Mouse (Mus musculus) stomach, embryonic 15.5 days (tissue): ENCODE measurements around the gene Dot1l. TPM values are rescaled to one million over a fixed set of nuclear protein-coding genes. Genes with fewer than 3 reads are reported as not detected.

Experiments
- ATAC-seq: fragments of 200-750 bp; cut with Nextera tagmentation; 2 replicates; pipeline ENCODE4 v1.8.0; 2017; ENCODE audit warnings: low read depth, moderate number of reproducible peaks, moderate TSS enrichment; ENCODE audit not compliant: insufficient read depth, low FRiP score
- H3K27ac ChIP-seq: fragments of 300-500 bp; sonication (generic); 2 replicates; pipeline ENCODE4 v1.5.1; 2015; ENCODE audit warnings: mild to moderate bottlenecking, inconsistent platforms
- H3K27me3 ChIP-seq: fragments of 300-500 bp; sonication (generic); replicated peaks from 2 replicates; pipeline ENCODE4 v1.6.1; 2015; ENCODE audit warnings: inconsistent platforms
- H3K36me3 ChIP-seq: fragments of 300-500 bp; sonication (generic); 2 replicates; pipeline ENCODE4 v1.6.1; 2015; ENCODE audit warnings: inconsistent platforms
- H3K4me1 ChIP-seq: fragments of 300-500 bp; sonication (generic); 2 replicates; pipeline ENCODE4 v1.6.1; 2015; ENCODE audit warnings: inconsistent platforms
- H3K4me2 ChIP-seq: fragments of 300-500 bp; sonication (generic); 2 replicates; pipeline ENCODE4 v1.6.1; 2015; ENCODE audit warnings: mild to moderate bottlenecking, inconsistent platforms
- H3K4me3 ChIP-seq: fragments of 300-500 bp; sonication (generic); replicated peaks from 2 replicates; pipeline ENCODE4 v1.5.1; 2015; ENCODE audit warnings: inconsistent platforms
- H3K9ac ChIP-seq: fragments of 300-500 bp; sonication (generic); 2 replicates; pipeline ENCODE4 v1.6.1; 2015; ENCODE audit warnings: inconsistent platforms
- H3K9me3 ChIP-seq: fragments of 300-500 bp; sonication (generic); 2 replicates; pipeline ENCODE4 v1.6.1; 2016; ENCODE audit warnings: inconsistent platforms
- WGBS: fragments of 180-500 bp; shearing (Covaris S2); methylation state at CpG from one replicate; pipeline ENCODE4 v1.1.7; 2015; 5-methylcytosine and 5-hydroxymethylcytosine counted together
- microRNA counts: library from miRNA; unstranded; fragments of <30 nt; microRNA quantifications from one replicate; lab custom pipeline; 2016
- microRNA-seq: library from miRNA; unstranded; fragments of <30 nt; microRNA quantifications from one replicate; pipeline ENCODE4, GENCODE M21; 2016
- polyA plus RNA-seq: library from polyadenylated mRNA; unstranded; fragments of >200 nt; fragmentation: Nextera tagmentation; extraction: Ambion mirVana; gene quantifications from 2 replicates; pipeline ENCODE4 v1.2.1, GENCODE M21; 2015

Gene Dot1l
- polyA plus RNA-seq, 1 experiment from 2014 or later: 17.4 TPM

DNA sequence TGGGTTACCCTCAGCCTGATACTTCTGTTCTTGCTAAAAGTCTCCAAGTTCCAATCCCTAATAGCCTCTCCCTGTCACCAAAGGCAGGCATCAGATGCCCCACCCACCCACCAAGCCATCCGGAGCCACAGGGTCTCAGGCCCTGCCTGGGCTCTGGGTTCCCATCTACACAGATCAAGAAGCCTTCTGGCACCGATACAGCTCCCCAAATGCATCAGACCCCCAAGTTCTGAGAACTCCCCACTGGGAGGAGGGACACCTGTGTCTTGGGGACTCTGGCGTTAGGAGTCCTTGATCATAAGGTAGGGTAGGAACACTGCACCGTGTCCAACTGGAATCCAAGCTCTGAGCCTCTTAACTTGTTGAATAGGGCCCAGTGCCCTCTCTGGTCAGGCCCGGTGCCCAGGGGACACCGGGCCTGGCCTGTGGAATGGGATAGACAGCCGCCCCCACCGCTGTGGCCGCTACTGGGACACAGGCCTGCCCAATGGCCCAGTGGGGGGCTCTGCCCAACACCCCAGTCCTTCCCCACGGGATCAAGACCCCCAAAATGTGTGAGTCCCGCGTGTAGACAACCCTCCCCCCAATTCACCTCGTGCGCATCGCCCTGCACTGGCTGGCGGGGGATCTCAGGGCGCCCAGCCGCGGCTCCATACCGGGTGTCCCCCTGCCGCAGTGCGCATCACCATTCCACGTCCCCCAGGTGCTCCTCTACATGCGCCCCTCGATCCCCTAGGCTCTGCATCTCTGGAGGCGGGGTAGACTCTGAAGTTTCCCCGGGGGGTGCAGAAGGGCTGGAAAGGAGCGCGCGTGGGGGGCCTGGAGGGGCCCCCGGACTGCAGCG lies 88.3 kb downstream of the Dot1l start:
- H3K27me3 ChIP-seq: peaks cover 49% of the 10 kb centered on the region
- no peaks in the 10 kb centered on the region for H3K9me3 ChIP-seq
- no peaks in the 10 kb centered on the region for H3K36me3 ChIP-seq
- ATAC-seq: no peak
- H3K27ac ChIP-seq: no peak overlapping the region
- peak overlapping the region; percentile 40 for H3K4me3 ChIP-seq
- no peak overlapping the region for H3K9ac ChIP-seq
- peak overlapping the region; percentile 73 for H3K4me2 ChIP-seq
- H3K4me1 ChIP-seq: peaks cover 9% of the 10 kb centered on the region
- WGBS: 13% methylated on average over 26 of the region's 32 CpGs

DNA sequence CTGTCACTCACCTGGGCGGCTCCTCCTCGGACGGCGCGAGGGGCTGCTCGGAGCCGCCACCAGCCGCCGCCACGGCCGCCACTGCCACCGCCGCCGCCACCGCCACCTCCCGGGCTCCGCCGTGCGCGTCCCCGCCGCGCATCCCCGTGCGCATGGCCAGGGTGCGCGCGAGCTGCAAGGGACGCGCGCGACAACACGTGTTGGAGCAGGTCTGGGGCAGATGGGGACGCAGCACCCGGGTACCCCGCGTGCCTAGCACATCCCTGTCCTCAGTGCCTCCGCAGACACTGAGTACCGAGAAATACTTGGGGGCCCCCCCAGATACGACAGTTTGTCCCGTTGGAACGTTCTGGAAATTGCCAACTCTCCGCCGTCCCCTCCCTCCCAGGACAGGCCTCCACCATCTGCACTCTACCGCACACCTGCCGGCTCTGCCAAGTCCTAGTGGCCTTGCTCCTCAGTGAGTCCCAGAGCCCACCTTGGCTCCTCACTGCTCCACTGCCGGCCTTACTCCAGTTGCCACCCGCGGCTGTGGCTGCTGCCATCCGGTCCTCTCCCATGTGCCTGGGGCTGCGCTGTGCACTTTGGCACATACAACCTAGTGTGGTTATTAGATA lies 89.0 kb downstream of the Dot1l start, which contains the start of gene Lingo3:
Lingo3 (minus strand) TSS at position 109 of the 617 bp plus-strand sequence.
- Histone ChIP-seq H3K27me3 (peaks cover 49% of the 10 kb centered on the region), H3K4me3 (peak within 1 kb of the TSS; percentile 40), H3K36me3 (no peaks in the 10 kb centered on the region), H3K27ac (no peak within 1 kb of the TSS), H3K4me2 (peak within 1 kb of the TSS; percentile 73), H3K9me3 (no peaks in the 10 kb centered on the region), H3K9ac (no peak within 1 kb of the TSS), H3K4me1 (peaks cover 14% of the 10 kb centered on the region)
- 5% methylated on average over 51 of the region's 51 CpGs for WGBS
- no peak for ATAC-seq

MicroRNAs encoded within 50 kb of the gene (microRNA counts, 519-probe panel; counts per million panel counts)
- not detected for microRNA mmu-miR-1982 (lab: Ali Mortazavi, UCI)

Small RNA genes lying within 50 kb of the gene (microRNA-seq; reads per million reads assigned to microRNA genes)
- 3.3 reads per million, percentile 13 among the genes with 10 or more reads in this experiment for gene Mir1982

Other genes with a start within 250 kb of the Dot1l start
- 0.19 and 0.32 TPM in 2 replicates for gene Atp8b3, start 216.1 kb upstream of the Dot1l start, polyA plus RNA-seq
- gene Rexo1, start 193.6 kb upstream of the Dot1l start, polyA plus RNA-seq: 23.2 and 23.3 TPM in 2 replicates
- gene Klf16, start 177.9 kb upstream of the Dot1l start, polyA plus RNA-seq: 9.3 and 10.3 TPM in 2 replicates
- gene Abhd17a, start 164.9 kb upstream of the Dot1l start, polyA plus RNA-seq: 102 and 103 TPM in 2 replicates
- gene Scamp4, start 152.3 kb upstream of the Dot1l start, polyA plus RNA-seq: 86.1 and 93.0 TPM in 2 replicates
- 6.1 and 6.4 TPM in 2 replicates for gene Adat3, start 152.3 kb upstream of the Dot1l start, polyA plus RNA-seq
- gene Gm49322, start 149.2 kb upstream of the Dot1l start, polyA plus RNA-seq: 3.9 TPM in 2 replicates
- 134 and 148 TPM in 2 replicates for gene Csnk1g2, start 132.4 kb upstream of the Dot1l start, polyA plus RNA-seq
- gene Btbd2, start 98.1 kb upstream of the Dot1l start, polyA plus RNA-seq: 70.1 and 72.2 TPM in 2 replicates
- gene Mknk2, start 77.1 kb upstream of the Dot1l start, polyA plus RNA-seq: 83.9 and 86.3 TPM in 2 replicates
- gene Mob3a, start 53.2 kb upstream of the Dot1l start, polyA plus RNA-seq: 46.2 and 47.5 TPM in 2 replicates
- gene Izumo4, start 53.0 kb upstream of the Dot1l start, polyA plus RNA-seq: 27.1 and 32.0 TPM in 2 replicates
- 76.1 and 82.3 TPM in 2 replicates for gene Ap3d1, start 12.9 kb upstream of the Dot1l start, polyA plus RNA-seq
- 52.6 and 62.0 TPM in 2 replicates for gene Sf3a2, start 43.0 kb downstream of the Dot1l start, polyA plus RNA-seq
- 117 and 118 TPM in 2 replicates for gene Plekhj1, start 43.4 kb downstream of the Dot1l start, polyA plus RNA-seq
- not detected in 2 replicates for gene Amh, start 50.0 kb downstream of the Dot1l start, polyA plus RNA-seq
- 1.0 and 1.4 TPM in 2 replicates for gene Jsrp1, start 58.3 kb downstream of the Dot1l start, polyA plus RNA-seq
- 1,556 and 1,602 TPM in 2 replicates for gene Oaz1, start 71.5 kb downstream of the Dot1l start, polyA plus RNA-seq
- gene Lingo3, start 88.8 kb downstream of the Dot1l start, polyA plus RNA-seq: 0.24 TPM in 2 replicates
- gene Lsm7, start 100.0 kb downstream of the Dot1l start, polyA plus RNA-seq: 245 and 261 TPM in 2 replicates
- 37.1 and 41.9 TPM in 2 replicates for gene Sppl2b, start 100.1 kb downstream of the Dot1l start, polyA plus RNA-seq
- 0.06 TPM in 1 of 2 replicates, not detected in the other for gene Tmprss9, start 116.6 kb downstream of the Dot1l start, polyA plus RNA-seq
- 317 and 334 TPM in 2 replicates for gene Timm13, start 145.8 kb downstream of the Dot1l start, polyA plus RNA-seq
- gene Lmnb2, start 163.0 kb downstream of the Dot1l start, polyA plus RNA-seq: 38.1 and 46.1 TPM in 2 replicates
- gene Gadd45b, start 174.9 kb downstream of the Dot1l start, polyA plus RNA-seq: 33.6 TPM in 2 replicates